Mouse (Mus musculus) ES-Bruce4 (cell line): ENCODE results near the gene Gm28305.

Source experiments
- CTCF ChIP-seq: IDR thresholded peaks from one replicate; pipeline ENCODE4 v1.8.1; 2011; ENCODE audit warnings: low read depth, low read length
- EP300 ChIP-seq: IDR thresholded peaks from 2 replicates; pipeline ENCODE4 v1.6.1; 2011; ENCODE audit warnings: low read depth, low read length; ENCODE audit not compliant: insufficient read depth
- POLR2A ChIP-seq: IDR thresholded peaks from one replicate; pipeline ENCODE4 v1.8.1; 2011; ENCODE audit warnings: low read length; ENCODE audit not compliant: insufficient read depth

- no peak for TF ChIP-seq POLR2A
- no peak for TF ChIP-seq EP300
- TF ChIP-seq CTCF, result no peak
These were observed 44.0 kb upstream of the Gm28305 start for GRCm38 (mm10) chr9:103996496-103996895.
